Mouse (Mus musculus) limb, embryonic 11.5 days (tissue): ENCODE results near the gene Ptprn2. TPM values are rescaled to one million over a fixed set of nuclear protein-coding genes. Genes with fewer than 3 reads are reported as not detected.

Source experiments
- ATAC-seq: fragments of 200-750 bp; cut with Nextera tagmentation; 2 replicates; pipeline ENCODE4 v1.8.0; 2017; ENCODE audit warnings: low read depth; ENCODE audit not compliant: insufficient number of reproducible peaks, low FRiP score, low TSS enrichment
- DNase-seq: peaks from one replicate; pipeline ENCODE4 v3.0.0-alpha.2; 2015; ENCODE audit warnings: low spot score
- H3K27ac ChIP-seq: fragments of 300-500 bp; sonication (generic); replicated peaks from 2 replicates; pipeline ENCODE4 v1.5.1; 2014; ENCODE audit warnings: low read depth, mild to moderate bottlenecking, low read length
- H3K27me3 ChIP-seq: fragments of 300-500 bp; sonication (generic); 2 replicates; pipeline ENCODE4 v1.6.1; 2014; ENCODE audit warnings: mild to moderate bottlenecking, low read length, mixed read lengths; ENCODE audit not compliant: control insufficient read depth, insufficient read depth
- H3K36me3 ChIP-seq: fragments of 300-500 bp; sonication (generic); 2 replicates; pipeline ENCODE4 v1.6.1; 2014; ENCODE audit warnings: mild to moderate bottlenecking, low read length, moderate library complexity, mixed read lengths; ENCODE audit not compliant: control insufficient read depth, insufficient read depth
- H3K4me1 ChIP-seq: fragments of 300-500 bp; sonication (generic); 2 replicates; pipeline ENCODE4 v1.6.1; 2014; ENCODE audit warnings: low read length, mixed read lengths; ENCODE audit not compliant: control insufficient read depth, insufficient read depth
- H3K4me2 ChIP-seq: fragments of 300-500 bp; sonication (generic); 2 replicates; pipeline ENCODE4 v1.6.1; 2014; ENCODE audit warnings: low read depth, mild to moderate bottlenecking, moderate library complexity; ENCODE audit not compliant: severe bottlenecking
- H3K4me3 ChIP-seq: fragments of 300-500 bp; sonication (generic); 2 replicates; pipeline ENCODE4 v1.5.1; 2014; ENCODE audit warnings: low read depth, low read length
- H3K9ac ChIP-seq: fragments of 300-500 bp; sonication (generic); 2 replicates; pipeline ENCODE4 v1.6.1; 2014; ENCODE audit warnings: mild to moderate bottlenecking, low read length
- H3K9me3 ChIP-seq: fragments of 300-500 bp; sonication (generic); 2 replicates; pipeline ENCODE4 v1.6.1; 2016; ENCODE audit warnings: low read length; ENCODE audit not compliant: control insufficient read depth
- WGBS: fragments of 180-500 bp; shearing (Covaris S2); extraction: QIAGEN DNeasy Blood & Tissue Kit; methylation state at CpG from one replicate; pipeline ENCODE4 v1.1.7; 2014; 5-methylcytosine and 5-hydroxymethylcytosine counted together
- polyA plus RNA-seq: library from polyadenylated mRNA; unstranded; fragments of >200 nt; fragmentation: Nextera tagmentation; extraction: Ambion mirVana; gene quantifications from 2 replicates; pipeline ENCODE4 v1.2.1, GENCODE M21; 2014

Ptprn2 gene
- polyA plus RNA-seq, 1 experiment from 2014 or later, result not detected

- Histone ChIP-seq H3K27me3 (no peaks in the 10 kb centered on the region), H3K4me3 (no peak overlapping the region), H3K4me2 (no peak overlapping the region), H3K9me3 (no peaks in the 10 kb centered on the region), H3K9ac (no peak overlapping the region), H3K36me3 (no peaks in the 10 kb centered on the region), H3K4me1 (no peaks in the 10 kb centered on the region), H3K27ac (no peak overlapping the region)
- no peak for DNase-seq
- ATAC-seq, result no peak
- 65% methylated on average over 3 of the region's 3 CpGs for WGBS
Measured at GRCm38 (mm10) chr12:116710716-116711115, 225.2 kb downstream of the Ptprn2 start.

- no peaks in the 10 kb centered on the region for H3K9me3 ChIP-seq
- WGBS, result 91% methylated on average over 6 of the region's 6 CpGs
Measured at GRCm38 (mm10) chr12:116711133-116711532, 225.6 kb downstream of the Ptprn2 start.

GRCm38 (mm10) chr12:116713096-116713495 is 227.6 kb downstream of the Ptprn2 start:
- no peaks in the 10 kb centered on the region for H3K9me3 ChIP-seq
- no peaks in the 10 kb centered on the region for H3K36me3 ChIP-seq
- H3K27ac ChIP-seq, result no peak overlapping the region
- no peaks in the 10 kb centered on the region for H3K4me1 ChIP-seq
- no peak for DNase-seq
- H3K4me2 ChIP-seq, result no peak overlapping the region
- no peaks in the 10 kb centered on the region for H3K27me3 ChIP-seq
- no peak overlapping the region for H3K9ac ChIP-seq
- no peak overlapping the region for H3K4me3 ChIP-seq
- ATAC-seq, result no peak; the same call in 1 of the 2 replicates

More at GRCm38 (mm10) chr12:116711133-116711532, 225.6 kb downstream of the Ptprn2 start:
- Histone ChIP-seq H3K27ac (no peak overlapping the region), H3K36me3 (no peaks in the 10 kb centered on the region), H3K4me2 (no peak overlapping the region), H3K4me1 (no peaks in the 10 kb centered on the region), H3K9ac (no peak overlapping the region), H3K27me3 (no peaks in the 10 kb centered on the region), H3K4me3 (no peak overlapping the region)
- ATAC-seq (no peak), DNase-seq (no peak)

GRCm38 (mm10) chr12:116721062-116721461 is 235.5 kb downstream of the Ptprn2 start:
- DNase-seq, result no peak
- H3K9me3 ChIP-seq, result no peaks in the 10 kb centered on the region
- 73% methylated on average over 2 of the region's 2 CpGs for WGBS

GRCm38 (mm10) chr12:116740141-116740540 is 254.6 kb downstream of the Ptprn2 start:
- WGBS, result 89% methylated on average over 5 of the region's 5 CpGs
- DNase-seq (no peak), ATAC-seq (no peak)
- Histone ChIP-seq H3K4me2 (no peak overlapping the region), H3K9me3 (no peaks in the 10 kb centered on the region), H3K4me1 (no peaks in the 10 kb centered on the region), H3K27ac (no peak overlapping the region), H3K27me3 (no peaks in the 10 kb centered on the region), H3K36me3 (no peaks in the 10 kb centered on the region), H3K4me3 (no peak overlapping the region), H3K9ac (no peak overlapping the region)

More at GRCm38 (mm10) chr12:116721062-116721461, 235.5 kb downstream of the Ptprn2 start:
- ATAC-seq, result no peak
- no peak overlapping the region for H3K4me2 ChIP-seq
- H3K27me3 ChIP-seq, result no peaks in the 10 kb centered on the region
- H3K4me1 ChIP-seq, result no peaks in the 10 kb centered on the region
- no peak overlapping the region for H3K4me3 ChIP-seq
- no peak overlapping the region for H3K9ac ChIP-seq
- H3K36me3 ChIP-seq, result no peaks in the 10 kb centered on the region
- no peak overlapping the region for H3K27ac ChIP-seq

- H3K4me2 ChIP-seq, result no peak overlapping the region
- H3K9me3 ChIP-seq, result no peaks in the 10 kb centered on the region
- DNase-seq (no peak), ATAC-seq (no peak)
- H3K36me3 ChIP-seq, result no peaks in the 10 kb centered on the region
- no peaks in the 10 kb centered on the region for H3K4me1 ChIP-seq
- no peak overlapping the region for H3K27ac ChIP-seq
- no peak overlapping the region for H3K9ac ChIP-seq
- H3K4me3 ChIP-seq, result no peak overlapping the region
- no peaks in the 10 kb centered on the region for H3K27me3 ChIP-seq
Measured at GRCm38 (mm10) chr12:116741300-116741699, 255.8 kb downstream of the Ptprn2 start.

- WGBS, result 89% methylated on average over 2 of the region's 2 CpGs
- Histone ChIP-seq H3K4me3 (no peak overlapping the region), H3K9me3 (no peaks in the 10 kb centered on the region), H3K4me2 (no peak overlapping the region), H3K9ac (no peak overlapping the region), H3K27ac (no peak overlapping the region), H3K4me1 (no peaks in the 10 kb centered on the region), H3K36me3 (no peaks in the 10 kb centered on the region), H3K27me3 (no peaks in the 10 kb centered on the region)
- ATAC-seq (no peak), DNase-seq (no peak)
Measured at GRCm38 (mm10) chr12:116746401-116746800, 260.9 kb downstream of the Ptprn2 start.

- H3K9ac ChIP-seq, result no peak overlapping the region
- WGBS, result 86% methylated on average over 1 of the region's 1 CpGs
- no peak overlapping the region for H3K4me2 ChIP-seq
- no peaks in the 10 kb centered on the region for H3K9me3 ChIP-seq
- no peaks in the 10 kb centered on the region for H3K27me3 ChIP-seq
- ATAC-seq, result no peak
- no peaks in the 10 kb centered on the region for H3K4me1 ChIP-seq
- DNase-seq, result no peak
- H3K27ac ChIP-seq, result no peak overlapping the region
- no peak overlapping the region for H3K4me3 ChIP-seq
- no peaks in the 10 kb centered on the region for H3K36me3 ChIP-seq
Measured at GRCm38 (mm10) chr12:116752784-116753183, 267.3 kb downstream of the Ptprn2 start.

- Histone ChIP-seq H3K9ac (no peak overlapping the region), H3K4me1 (no peaks in the 10 kb centered on the region), H3K4me2 (no peak overlapping the region), H3K36me3 (no peaks in the 10 kb centered on the region), H3K27ac (no peak overlapping the region), H3K27me3 (no peaks in the 10 kb centered on the region), H3K9me3 (no peaks in the 10 kb centered on the region), H3K4me3 (no peak overlapping the region)
- no peak for ATAC-seq
- no peak for DNase-seq
Measured at GRCm38 (mm10) chr12:116763961-116764360, 278.4 kb downstream of the Ptprn2 start.
